Mouse (Mus musculus): ENCODE data around the gene Ccdc136. TPM values are rescaled to one million over a fixed set of nuclear protein-coding genes. Genes with fewer than 3 reads are reported as not detected.

Ccdc136 gene
- polyA plus RNA-seq, 1 experiment, result 8.1 TPM

DNA sequence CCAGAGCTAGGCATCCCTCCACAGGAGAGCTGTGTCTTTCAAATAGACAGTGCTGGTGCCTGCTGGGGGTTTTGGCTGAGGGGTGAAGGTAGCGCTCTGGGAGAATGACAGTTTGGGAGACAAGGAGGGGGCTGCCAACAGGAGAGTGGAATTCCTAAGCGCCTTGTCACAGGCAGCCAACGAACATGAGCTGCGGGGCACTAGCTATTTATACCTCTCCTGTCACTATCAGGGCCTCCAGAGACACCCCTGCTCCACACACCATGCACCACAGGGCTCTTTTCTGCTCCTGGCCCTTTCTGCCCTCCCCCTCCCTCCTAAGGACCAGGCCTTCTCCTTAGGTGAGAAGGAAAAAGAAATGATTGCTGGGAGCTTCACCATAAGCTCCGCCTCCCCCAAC lies 35.4 kb downstream of the Ccdc136 start:
- no peak for TF ChIP-seq FOSL1 (IDR thresholded peaks at IDR 0.05; ENCODE audit: insufficient read depth, low read length, poor library complexity, severe bottlenecking)
- TF ChIP-seq MYOG (IDR thresholded peaks at IDR 0.05; ENCODE audit: control insufficient read depth, extremely low read depth, insufficient read length), result no peak
- no peak for TF ChIP-seq MAX (IDR thresholded peaks at IDR 0.05)
- no peak for TF ChIP-seq CTCF (IDR thresholded peaks at IDR 0.05; ENCODE audit: control insufficient read depth, insufficient read depth, insufficient read length)
- no peak for TF ChIP-seq USF1 (IDR thresholded peaks at IDR 0.05; ENCODE audit: low read depth)
- TF ChIP-seq MYOD1 (IDR thresholded peaks at IDR 0.05; ENCODE audit: control insufficient read depth, insufficient read length, low read depth), result no peak
- no peak for TF ChIP-seq CEBPB (IDR thresholded peaks at IDR 0.05; ENCODE audit: low read depth)
- Histone ChIP-seq H3ac (ENCODE audit: control insufficient read depth, insufficient read length, low read depth) (peak overlapping the region; percentile 28), H3K79me2 (ENCODE audit: control insufficient read depth, insufficient read depth) (peaks cover 32% of the 10 kb centered on the region), H3K27me3 (ENCODE audit: control insufficient read depth, insufficient read depth, insufficient read length) (no peaks in the 10 kb centered on the region), H3K36me3 (ENCODE audit: control insufficient read depth, insufficient read depth) (no peaks in the 10 kb centered on the region), H3K79me3 (ENCODE audit: low read depth) (peaks cover 22% of the 10 kb centered on the region), H3K4me3 (ENCODE audit: insufficient read depth, poor library complexity, severe bottlenecking) (no peak overlapping the region)

DNA sequence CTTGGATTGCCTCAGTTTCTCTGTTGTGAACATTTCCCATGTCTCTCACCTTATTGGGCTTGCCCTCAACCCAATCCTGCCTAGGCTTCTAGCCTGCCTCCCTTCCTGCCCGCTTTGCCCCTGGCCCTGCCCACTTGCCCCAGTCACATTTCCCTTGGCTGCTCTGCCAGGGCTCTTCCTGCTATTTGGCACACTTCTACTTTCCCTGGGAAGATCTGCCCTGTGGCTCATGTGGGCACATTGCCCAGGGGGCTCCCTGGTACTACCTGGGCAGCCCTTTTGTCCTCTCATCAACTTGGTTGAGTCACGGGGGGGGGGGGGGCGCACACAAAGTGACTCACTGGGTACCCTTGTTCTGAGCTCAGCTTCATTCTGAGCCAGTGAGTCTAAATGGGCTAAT lies 36.0 kb downstream of the Ccdc136 start:
- Histone ChIP-seq H3ac (ENCODE audit: control insufficient read depth, insufficient read length, low read depth) (no peak overlapping the region), H3K79me3 (ENCODE audit: low read depth) (peaks cover 22% of the 10 kb centered on the region), H3K79me2 (ENCODE audit: control insufficient read depth, insufficient read depth) (peaks cover 37% of the 10 kb centered on the region), H3K36me3 (ENCODE audit: control insufficient read depth, insufficient read depth) (peaks cover 2% of the 10 kb centered on the region), H3K27me3 (ENCODE audit: control insufficient read depth, insufficient read depth, insufficient read length) (no peaks in the 10 kb centered on the region), H3K4me3 (ENCODE audit: insufficient read depth, poor library complexity, severe bottlenecking) (no peak overlapping the region)
- no peak for TF ChIP-seq CEBPB (IDR thresholded peaks at IDR 0.05; ENCODE audit: low read depth)
- no peak for TF ChIP-seq FOSL1 (IDR thresholded peaks at IDR 0.05; ENCODE audit: insufficient read depth, low read length, poor library complexity, severe bottlenecking)
- no peak for TF ChIP-seq MAX (IDR thresholded peaks at IDR 0.05)
- TF ChIP-seq CTCF (IDR thresholded peaks at IDR 0.05; ENCODE audit: control insufficient read depth, insufficient read depth, insufficient read length), result no peak
- TF ChIP-seq MYOD1 (IDR thresholded peaks at IDR 0.05; ENCODE audit: control insufficient read depth, insufficient read length, low read depth), result no peak

DNA sequence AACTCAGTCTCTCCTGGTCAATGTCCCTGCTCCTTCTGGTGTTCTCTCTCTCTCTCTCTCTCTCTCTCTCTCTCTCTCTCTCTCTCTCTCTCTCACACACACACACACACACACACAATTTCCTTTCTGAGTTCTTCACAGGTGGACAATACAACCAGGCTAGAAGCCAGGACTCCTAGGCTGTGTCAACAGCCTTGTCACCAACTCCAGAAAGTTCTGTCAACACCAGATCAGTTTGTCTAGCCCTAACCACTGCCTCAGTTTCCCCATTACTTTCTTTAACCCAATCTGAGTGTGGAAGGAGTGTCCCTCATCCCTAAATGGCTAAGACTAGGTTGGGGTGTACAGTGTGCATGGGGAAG lies 36.5 kb downstream of the Ccdc136 start:
- H3K79me3 ChIP-seq (ENCODE audit: low read depth), result peaks cover 22% of the 10 kb centered on the region
- peak overlapping the region; percentile 64 for H3K4me3 ChIP-seq (ENCODE audit: insufficient read depth, poor library complexity, severe bottlenecking)
- TF ChIP-seq FOSL1 (IDR thresholded peaks at IDR 0.05; ENCODE audit: insufficient read depth, low read length, poor library complexity, severe bottlenecking), result no peak
- TF ChIP-seq MAX (IDR thresholded peaks at IDR 0.05), result no peak
- no peak for TF ChIP-seq MYOG (IDR thresholded peaks at IDR 0.05; ENCODE audit: control insufficient read depth, extremely low read depth, insufficient read length)
- TF ChIP-seq CTCF (IDR thresholded peaks at IDR 0.05; ENCODE audit: control insufficient read depth, insufficient read depth, insufficient read length), result no peak
- TF ChIP-seq CEBPB (IDR thresholded peaks at IDR 0.05; ENCODE audit: low read depth), result no peak
- no peak for TF ChIP-seq MYOD1 (IDR thresholded peaks at IDR 0.05; ENCODE audit: control insufficient read depth, insufficient read length, low read depth)
- TF ChIP-seq USF1 (IDR thresholded peaks at IDR 0.05; ENCODE audit: low read depth), result no peak

DNA sequence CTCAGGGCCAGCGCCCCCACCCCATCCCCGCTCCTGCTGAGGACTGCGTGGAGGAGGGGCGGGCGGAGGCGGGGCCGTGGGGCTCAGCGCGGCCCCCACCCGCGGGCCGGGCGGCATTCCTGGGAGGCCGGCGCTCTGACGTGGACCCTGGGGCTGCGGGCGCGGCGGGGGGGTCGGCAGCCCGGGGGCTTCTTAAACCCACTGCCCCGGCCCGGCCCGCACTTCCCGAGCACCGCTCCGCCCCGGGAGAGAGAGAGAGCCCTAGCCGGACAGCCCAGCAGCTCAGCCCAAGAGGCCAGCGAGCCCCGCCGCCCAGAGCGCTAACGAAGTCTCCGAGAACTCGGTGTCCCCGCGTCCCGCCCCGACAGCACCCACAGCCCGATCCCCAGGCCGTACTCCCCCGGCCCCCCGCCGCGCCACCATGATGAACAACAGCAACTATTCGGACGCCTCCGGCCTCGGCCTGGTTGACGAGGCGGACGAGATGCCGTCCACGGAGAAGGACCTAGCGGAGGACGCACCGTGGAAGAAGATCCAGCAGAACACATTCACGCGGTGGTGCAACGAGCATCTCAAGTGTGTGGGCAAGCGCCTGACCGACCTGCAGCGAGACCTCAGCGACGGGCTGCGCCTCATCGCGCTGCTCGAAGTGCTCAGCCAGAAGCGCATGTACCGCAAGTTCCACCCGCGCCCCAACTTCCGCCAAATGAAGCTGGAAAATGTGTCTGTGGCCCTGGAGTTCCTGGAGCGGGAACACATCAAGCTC lies 37.1 kb downstream of the Ccdc136 start, which contains the start of gene Flnc:
TSS of gene Flnc (plus strand) at position 219 of the 766 bp plus-strand sequence.
- Histone ChIP-seq H3K36me3 (ENCODE audit: control insufficient read depth, insufficient read depth) (peaks cover 11% of the 10 kb centered on the region), H3K79me2 (ENCODE audit: control insufficient read depth, insufficient read depth) (peaks cover 47% of the 10 kb centered on the region), H3K79me3 (ENCODE audit: low read depth) (peaks cover 22% of the 10 kb centered on the region), H3ac (ENCODE audit: control insufficient read depth, insufficient read length, low read depth) (peak within 1 kb of the TSS; percentile 77), H3K4me3 (ENCODE audit: insufficient read depth, poor library complexity, severe bottlenecking) (peak within 1 kb of the TSS; percentile 64), H3K27me3 (ENCODE audit: control insufficient read depth, insufficient read depth, insufficient read length) (no peaks in the 10 kb centered on the region)
- TF ChIP-seq USF1 (IDR thresholded peaks at IDR 0.05; ENCODE audit: low read depth), result no peak
- TF ChIP-seq CEBPB (IDR thresholded peaks at IDR 0.05; ENCODE audit: low read depth), result no peak

More for the DNA sequence above, 36.5 kb downstream of the Ccdc136 start:
- H3K79me2 ChIP-seq (ENCODE audit: control insufficient read depth, insufficient read depth), result peaks cover 42% of the 10 kb centered on the region
- H3K36me3 ChIP-seq (ENCODE audit: control insufficient read depth, insufficient read depth), result peaks cover 7% of the 10 kb centered on the region
- H3ac ChIP-seq (ENCODE audit: control insufficient read depth, insufficient read length, low read depth), result no peak overlapping the region
- H3K27me3 ChIP-seq (ENCODE audit: control insufficient read depth, insufficient read depth, insufficient read length), result no peaks in the 10 kb centered on the region

DNA sequence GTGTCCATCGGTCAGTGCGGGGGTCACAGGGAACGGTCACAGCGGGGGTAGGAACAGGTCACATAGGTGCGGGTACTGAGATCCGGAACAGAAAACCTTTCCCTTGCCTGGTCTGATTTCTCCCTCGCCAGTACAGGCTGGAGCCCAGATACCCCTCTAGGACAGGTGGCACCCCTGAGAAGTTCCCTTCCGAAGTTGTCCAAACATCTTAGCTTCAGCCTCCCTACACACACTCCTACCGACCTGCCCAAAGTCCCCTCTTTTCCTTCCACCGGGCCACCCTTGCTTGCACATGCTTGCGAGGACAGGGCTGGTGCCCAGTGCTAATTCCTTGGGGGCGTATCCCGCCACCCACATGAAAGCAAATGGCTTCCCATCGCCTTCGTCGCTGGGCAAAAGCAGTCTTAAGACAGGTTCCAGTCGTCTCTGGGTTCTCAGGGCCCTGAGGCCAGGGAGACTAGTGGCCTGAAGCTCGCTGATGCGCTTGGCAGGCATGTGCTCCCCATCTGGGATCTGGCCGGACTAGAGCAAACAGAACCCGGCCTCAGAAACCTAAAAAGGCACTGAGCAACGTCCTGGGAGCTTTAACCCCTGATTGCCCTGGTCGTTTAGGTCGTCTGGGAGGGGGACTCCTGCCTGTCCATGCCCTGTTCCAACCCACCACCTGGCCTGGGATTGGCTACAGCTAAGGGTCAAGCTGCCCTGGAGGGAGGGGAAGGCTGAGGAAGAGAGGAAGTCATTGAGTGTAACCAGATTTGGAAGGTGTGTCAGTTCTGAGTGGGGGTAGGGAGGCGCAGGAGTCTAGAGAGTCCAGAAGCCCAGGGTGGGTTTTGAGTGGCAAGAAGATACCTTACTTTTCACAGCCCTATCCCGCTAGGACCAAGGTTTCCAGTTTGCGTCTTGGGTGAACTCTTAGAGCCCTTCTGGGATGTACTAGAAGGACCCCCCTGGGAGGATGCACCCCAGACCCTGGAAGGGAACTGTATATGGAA lies 38.0 kb downstream of the Ccdc136 start:
- Histone ChIP-seq H3K36me3 (ENCODE audit: control insufficient read depth, insufficient read depth) (peaks cover 20% of the 10 kb centered on the region), H3ac (ENCODE audit: control insufficient read depth, insufficient read length, low read depth) (peak overlapping the region; percentile 77), H3K79me2 (ENCODE audit: control insufficient read depth, insufficient read depth) (peaks cover 47% of the 10 kb centered on the region), H3K4me3 (ENCODE audit: insufficient read depth, poor library complexity, severe bottlenecking) (peak overlapping the region; percentile 64), H3K27me3 (ENCODE audit: control insufficient read depth, insufficient read depth, insufficient read length) (no peaks in the 10 kb centered on the region), H3K79me3 (ENCODE audit: low read depth) (peaks cover 22% of the 10 kb centered on the region)
- TF ChIP-seq CTCF (IDR thresholded peaks at IDR 0.05; ENCODE audit: control insufficient read depth, insufficient read depth, insufficient read length) (no peak), FOSL1 (IDR thresholded peaks at IDR 0.05; ENCODE audit: insufficient read depth, low read length, poor library complexity, severe bottlenecking) (no peak), MAX (IDR thresholded peaks at IDR 0.05) (peak; percentile 44)

Data from C2C12 (cell line).